In genomic region chr16:90176472-90176871, GRCm38 (mm10) we compare ENCODE assay signal across 8 mouse cellular contexts. TPM values are rescaled to one million over a fixed set of nuclear protein-coding genes. Genes with fewer than 3 reads are reported as not detected.
DNase-seq lines count a peak whose midpoint lies in the region; ATAC-seq lines count a peak whose summit lies in the region.
"Had no signal": no experiment of that assay in that cellular context is flagged by ENCODE, and none has a peak within 500 bp of the region (broad histone marks: within the 10 kb centered on the region; RNA-seq: fewer than 3 reads in every experiment).

No protein-coding gene starts in this region.

- no peaks in the 10 kb centered on the region for H3K36me3 ChIP-seq in neural tube, embryonic 11.5 days (ENCODE audit: control insufficient read depth, insufficient read depth, low read length)
- no peaks in the 10 kb centered on the region for H3K36me3 ChIP-seq in forebrain, embryonic 16.5 days (ENCODE audit: control insufficient read depth, insufficient read depth)

- no peak overlapping the region for H3K4me2 ChIP-seq in neural tube, embryonic 11.5 days (ENCODE audit: low read depth)
- H3K4me2 ChIP-seq in forebrain, embryonic 16.5 days (ENCODE audit: low read length) = peak overlapping the region; percentile 16

- no peak overlapping the region for H3K27ac ChIP-seq in neural tube, embryonic 11.5 days (ENCODE audit: low read depth, low read length)
- H3K27ac ChIP-seq in forebrain, embryonic 16.5 days (ENCODE audit: low read length) = peak overlapping the region; percentile 11
- H3K27ac ChIP-seq: liver, embryonic 14.5 days had no signal

- H3K27me3 ChIP-seq in neural tube, embryonic 11.5 days (ENCODE audit: control insufficient read depth, insufficient read depth, low read length) = no peaks in the 10 kb centered on the region
- H3K27me3 ChIP-seq in forebrain, embryonic 16.5 days (replicated peaks; ENCODE audit: control insufficient read depth, insufficient read depth, low read length) = no peaks in the 10 kb centered on the region

- intact Hi-C loops in left cerebral cortex, postnatal 36 days (cut with DNase I) = no loop called here

- H3K4me3 ChIP-seq in neural tube, embryonic 11.5 days (ENCODE audit: low read depth, low read length) = no peak overlapping the region
- H3K4me3 ChIP-seq in forebrain, embryonic 16.5 days (replicated peaks; ENCODE audit: low read length) = no peak overlapping the region

- no peaks in the 10 kb centered on the region for H3K9me3 ChIP-seq in neural tube, embryonic 11.5 days (ENCODE audit: control insufficient read depth, low read length)
- H3K9me3 ChIP-seq in forebrain, embryonic 16.5 days (ENCODE audit: control insufficient read depth, low read length) = no peaks in the 10 kb centered on the region

- ATAC-seq in neural tube, embryonic 11.5 days (ENCODE audit: insufficient read depth, low FRiP score, low TSS enrichment) = peak; percentile 38; the same call in 1 of the 2 replicates
- ATAC-seq in forebrain, embryonic 16.5 days = peak; percentile 88

- WGBS in neural tube, embryonic 11.5 days = 55% methylated on average over 10 of the region's 10 CpGs
- WGBS in forebrain, embryonic 16.5 days = 18% methylated on average over 10 of the region's 10 CpGs

- no peak for DNase-seq in neural tube, embryonic 11.5 days (ENCODE audit: low spot score)
- no peak for DNase-seq in neural tube, embryonic 10.5 days (ENCODE audit: extremely low spot score, low spot score)
- peak; percentile 52 to 54 for DNase-seq in left cerebral cortex, postnatal 36 days (ENCODE audit: low spot score in 2 of 2)
- peak; percentile 30 for DNase-seq in right cerebral cortex, postnatal 4 days
- no peak for DNase-seq in kidney, adult 8-10 months
- DNase-seq in MN1 (ENCODE audit: low spot score) = no peak

- H3K9ac ChIP-seq in neural tube, embryonic 11.5 days (ENCODE audit: low read length) = no peak overlapping the region
- no peak overlapping the region for H3K9ac ChIP-seq in forebrain, embryonic 16.5 days (replicated peaks; ENCODE audit: low read depth, low read length)
- H3K9ac ChIP-seq: liver, embryonic 14.5 days had no signal

- H3K4me1 ChIP-seq in neural tube, embryonic 11.5 days (ENCODE audit: control insufficient read depth, insufficient read depth, low read length) = no peaks in the 10 kb centered on the region
- H3K4me1 ChIP-seq in forebrain, embryonic 16.5 days (replicated peaks; ENCODE audit: control insufficient read depth, insufficient read depth, low read length) = peaks cover 11% of the 10 kb centered on the region

RNA-seq across cellular contexts. Expression of gene Tiam1, which starts 32.9 kb away (rescaled TPM):
- polyA plus RNA-seq in neural tube, embryonic 11.5 days (2014; fragmentation: Nextera tagmentation; extraction: Ambion mirVana) = 24.8 and 27.7 TPM in 2 replicates
- 29.5 and 32.1 TPM in 2 replicates for polyA plus RNA-seq in forebrain, embryonic 16.5 days (2015; fragmentation: Nextera tagmentation; extraction: Ambion mirVana)
- 100 to 1,000 TPM in 1 of 2 experiments, 10 to 100 TPM in 1; 96.9 to 124 TPM for total RNA-seq in left cerebral cortex, postnatal 36 days (2021)

RNA-seq across cellular contexts. Expression of gene Sod1, which starts 44.1 kb away (rescaled TPM):
- 1,073 and 1,078 TPM in 2 replicates for polyA plus RNA-seq in neural tube, embryonic 11.5 days (2014; fragmentation: Nextera tagmentation; extraction: Ambion mirVana)
- polyA plus RNA-seq in forebrain, embryonic 16.5 days (2015; fragmentation: Nextera tagmentation; extraction: Ambion mirVana) = 782 and 855 TPM in 2 replicates
- 100 to 1,000 TPM; 400 to 436 TPM for total RNA-seq in left cerebral cortex, postnatal 36 days (2021)

Comparison
In these comparisons a context has a peak if more than half of its experiments do, and no peak if none do; other contexts are left out.
1. DNase-seq: peak in left cerebral cortex, postnatal 36 days (2 of 2) and right cerebral cortex, postnatal 4 days (single experiment); none in neural tube, embryonic 11.5 days (single experiment), neural tube, embryonic 10.5 days (single experiment), kidney, adult 8-10 months (0 of 2) and MN1 (single experiment).